Mouse (Mus musculus) adrenal gland, adult 18-20 months (tissue): ENCODE results near the gene Ttc21a. TPM values are rescaled to one million over a fixed set of nuclear protein-coding genes. Genes with fewer than 3 reads are reported as not detected.

ENCODE experiments used
- DNase-seq, 2 experiments: peaks; one replicate each; pipeline ENCODE4 v3.0.0; 2021 to 2022; ENCODE audit warnings: low spot score in 2 of 2
- total RNA-seq, 2 experiments: library from RNA; stranded (reverse); gene quantifications; 1 replicate in 1 of 2; 2 replicates in 1 of 2; pipeline ENCODE4 v1.2.3; 2021

Gene Ttc21a
- total RNA-seq, 2 experiments from 2014 or later = 0.43 TPM; not detected in 1

- DNase-seq = no peak
Observed at GRCm38 (mm10) chr9:119974609-119975008, 37.2 kb downstream of the Ttc21a start.

DNA sequence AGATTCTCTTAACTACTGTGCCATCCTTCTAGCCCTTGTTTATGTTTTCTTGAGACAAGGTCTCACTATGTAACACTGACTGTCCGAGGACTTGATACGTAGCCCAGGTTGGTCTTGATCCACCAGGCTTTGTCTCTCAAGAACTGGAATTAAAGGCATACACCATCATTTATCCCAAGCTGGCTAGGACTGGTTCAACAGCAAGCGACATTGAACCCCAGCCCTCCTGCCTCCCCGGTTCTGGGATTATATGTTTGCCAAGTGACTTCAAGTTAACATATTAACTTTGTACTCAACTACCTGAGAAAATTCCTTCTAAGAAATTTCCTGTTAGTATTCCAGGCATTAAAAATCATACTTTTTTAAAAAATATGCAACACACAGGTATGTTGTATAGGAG is 37.9 kb downstream of the Ttc21a start:
- DNase-seq = no peak

DNA sequence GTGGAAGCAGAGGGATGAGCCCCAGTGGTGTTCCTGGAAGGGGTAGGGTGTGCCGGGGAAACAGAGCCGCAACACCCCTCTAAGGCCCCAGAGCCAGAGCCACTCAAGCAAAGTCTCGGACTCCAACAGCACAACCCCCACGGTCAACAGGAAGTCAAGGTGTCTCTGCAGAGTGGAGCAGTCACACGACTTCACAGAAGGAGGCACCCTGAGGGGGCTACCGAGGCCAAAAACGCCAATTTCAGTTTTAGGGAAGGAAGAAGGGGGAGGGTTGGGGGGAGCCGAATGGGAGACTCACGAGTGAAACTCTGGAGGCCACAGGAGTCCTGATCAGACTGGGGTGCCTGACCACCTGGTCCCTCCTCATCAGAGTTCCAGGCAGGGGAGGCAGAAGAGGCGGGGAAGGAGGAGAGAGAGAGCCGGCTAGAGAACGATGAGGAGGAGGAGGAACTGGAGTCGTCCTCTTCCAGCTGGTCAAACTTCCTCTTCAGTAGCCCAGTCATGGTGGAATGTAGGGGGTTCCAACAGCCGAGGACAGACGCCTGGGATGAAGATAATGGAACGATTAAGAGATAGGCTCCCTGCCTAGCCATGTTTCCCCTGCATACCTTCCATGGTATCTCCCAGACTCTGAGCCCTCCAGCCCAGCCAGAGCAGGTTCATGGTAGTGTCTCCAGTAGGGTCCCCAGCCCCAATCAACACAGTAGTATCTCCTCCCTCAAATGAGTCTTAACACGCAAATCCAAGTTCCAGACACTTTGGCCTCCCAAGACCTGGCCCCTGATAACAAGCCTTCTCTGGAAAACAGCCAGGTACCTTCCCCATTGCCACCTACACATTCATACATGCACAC is 39.5 kb downstream of the Ttc21a start:
- DNase-seq = no peak

- DNase-seq = no peak
Observed at GRCm38 (mm10) chr9:119977557-119978060, 40.2 kb downstream of the Ttc21a start.

- no peak for DNase-seq
Observed at GRCm38 (mm10) chr9:119978151-119978810, 40.9 kb downstream of the Ttc21a start.

DNA sequence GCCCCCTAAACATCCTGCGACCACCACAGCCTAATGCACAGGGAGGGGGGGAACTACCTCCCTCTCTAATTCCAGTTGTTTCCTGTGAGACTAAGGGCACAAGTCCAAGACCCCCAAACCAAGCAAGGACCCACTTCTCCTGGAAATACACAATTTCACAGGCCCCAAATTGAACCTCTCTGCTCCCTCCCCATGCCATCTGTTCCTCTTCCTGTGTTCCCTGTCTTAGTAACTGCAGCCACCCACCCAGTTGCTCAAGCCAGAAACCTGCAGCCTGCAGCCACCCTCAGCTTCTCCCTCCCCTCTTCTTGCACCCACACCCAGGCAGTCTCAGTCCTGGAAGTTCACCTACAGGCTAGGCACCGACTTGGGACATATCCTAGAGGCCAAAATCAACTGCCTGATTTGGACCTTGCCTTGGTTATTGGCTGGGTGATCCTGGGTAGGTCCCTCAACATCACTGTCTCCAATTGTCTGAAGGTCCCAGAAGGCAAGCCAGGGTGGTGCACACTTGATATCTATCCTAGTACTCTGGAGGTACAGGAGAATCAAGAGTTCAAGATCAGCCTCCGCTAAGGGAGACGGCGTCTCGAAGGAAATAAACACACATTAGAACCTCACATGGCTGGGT is 41.5 kb downstream of the Ttc21a start:
- no peak for DNase-seq

DNA sequence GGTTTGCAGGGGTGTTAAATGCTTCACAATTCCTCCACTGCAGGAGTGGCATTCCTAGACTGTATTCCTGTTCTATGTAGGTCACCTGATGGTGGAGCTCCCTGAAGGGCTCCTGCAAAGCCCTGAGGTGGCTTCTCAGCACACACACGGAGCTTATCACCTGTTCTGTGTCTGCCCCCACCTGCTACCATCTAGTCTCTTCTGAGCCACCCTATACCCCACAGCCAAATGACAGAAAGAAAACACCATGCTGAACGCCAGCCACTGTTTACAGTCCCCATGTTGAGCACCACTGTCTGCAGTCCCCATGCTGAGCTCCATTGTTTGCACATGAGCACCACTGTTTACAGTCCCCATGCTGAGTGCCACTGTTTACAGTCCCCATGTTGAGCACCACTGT is 42.3 kb downstream of the Ttc21a start:
- no peak for DNase-seq

DNA sequence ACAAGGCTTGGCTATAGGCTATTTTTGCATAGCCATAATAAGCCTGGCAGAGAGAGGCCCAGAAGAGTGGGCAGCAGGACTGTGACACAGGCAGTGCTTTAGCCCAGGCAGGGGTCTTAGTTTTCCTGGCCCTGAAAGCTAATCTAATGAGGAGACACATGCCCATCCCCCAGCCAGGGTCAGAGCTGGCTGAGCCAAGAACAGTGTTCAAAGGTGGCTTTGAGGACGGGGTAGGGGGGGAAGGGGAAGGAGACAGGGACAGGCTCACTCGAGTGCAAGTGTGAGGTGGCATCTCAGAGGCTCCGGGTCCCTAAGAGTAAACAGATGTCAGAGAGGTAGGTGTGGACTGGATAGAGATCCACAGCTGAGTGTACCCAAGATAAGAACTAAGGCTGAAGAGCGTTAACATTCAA is 43.4 kb downstream of the Ttc21a start:
- DNase-seq = peak in 1 of 2 experiments; percentile 25

DNA sequence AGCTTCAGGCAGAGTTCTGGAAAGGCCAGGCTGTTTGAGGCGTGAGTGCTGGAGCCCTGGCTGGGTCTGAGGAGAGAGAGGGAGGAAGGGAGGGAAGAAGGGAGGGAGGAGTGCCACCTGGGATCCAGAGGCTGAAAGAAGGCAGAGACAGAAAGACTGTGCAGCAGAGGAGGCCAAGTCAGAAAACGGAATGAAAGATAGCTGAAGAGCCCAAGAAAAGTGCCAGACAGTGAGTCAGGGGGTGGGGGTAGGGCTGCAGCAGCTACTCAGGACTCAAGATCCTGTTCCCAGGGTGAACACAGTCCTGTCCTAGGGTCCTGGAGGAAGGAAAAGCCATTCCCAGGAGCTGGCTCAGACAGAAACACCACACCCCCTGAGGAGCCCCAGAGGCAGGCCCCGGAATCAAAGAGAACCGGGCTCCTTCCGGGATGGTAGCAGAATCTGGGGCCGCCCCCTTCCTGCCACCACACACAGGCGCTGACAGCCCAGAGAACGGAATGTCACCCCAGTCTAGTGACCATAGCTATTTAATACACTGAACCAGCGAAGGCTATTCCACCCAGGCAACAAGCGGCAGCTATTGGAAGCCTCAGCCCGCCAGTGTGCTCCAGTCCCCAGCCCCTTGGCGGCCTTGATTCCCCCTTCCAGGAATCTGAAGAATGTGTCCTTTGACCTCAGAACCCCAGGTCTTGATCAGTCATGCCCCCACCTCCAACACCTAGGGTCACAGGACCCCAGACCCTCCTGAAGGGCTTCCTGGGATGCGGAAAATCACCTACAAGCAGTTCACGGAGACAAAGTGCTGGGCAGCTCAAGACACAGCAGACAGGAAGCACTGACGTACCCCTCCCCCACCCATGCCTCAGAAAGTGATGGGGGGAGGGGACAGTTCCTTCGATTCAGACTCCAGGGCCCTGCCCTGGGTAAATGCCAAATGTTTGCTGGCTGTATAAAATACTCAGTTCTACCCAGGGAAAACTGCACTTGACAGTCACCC is 44.1 kb downstream of the Ttc21a start:
- DNase-seq = peak; percentile 62 to 67

- peak; percentile 39 to 47 for DNase-seq
Observed at GRCm38 (mm10) chr9:119982241-119982811, 44.9 kb downstream of the Ttc21a start.

GRCm38 (mm10) chr9:119982956-119983551 is 45.6 kb downstream of the Ttc21a start:
- peak; percentile 68 to 73 for DNase-seq

GRCm38 (mm10) chr9:119983585-119984535 is 46.5 kb downstream of the Ttc21a start:
- DNase-seq = peak; percentile 95 to 96

DNA sequence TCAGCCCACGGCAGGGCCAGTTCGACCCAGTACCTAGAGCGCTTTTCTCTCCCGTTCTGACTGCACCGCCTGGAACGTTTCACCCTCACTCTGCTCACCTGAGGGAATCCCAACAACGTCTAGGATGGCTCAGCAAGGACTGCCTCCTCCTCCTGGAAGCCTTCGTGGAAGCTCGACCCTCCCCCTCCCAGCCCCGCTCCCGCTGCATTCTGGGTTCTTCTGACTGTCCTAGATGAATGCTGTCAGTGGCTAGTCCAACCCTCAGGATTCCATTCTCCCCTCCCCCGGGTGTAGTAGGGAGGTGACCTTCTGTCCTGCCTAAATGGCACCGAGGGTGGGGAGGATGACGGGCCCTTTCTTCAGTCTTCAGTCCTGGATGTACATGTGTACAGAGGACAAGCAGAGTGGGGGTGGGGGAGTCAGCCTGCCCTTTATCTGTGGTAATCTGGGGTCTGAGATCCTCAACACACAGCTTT is 47.2 kb downstream of the Ttc21a start, which contains the start of gene Csrnp1:
Gene Csrnp1 (minus strand): TSS at position 123 of the 476 bp plus-strand sequence.
- no peak for DNase-seq

GRCm38 (mm10) chr9:119985881-119986574 is 48.6 kb downstream of the Ttc21a start:
- DNase-seq = no peak

DNA sequence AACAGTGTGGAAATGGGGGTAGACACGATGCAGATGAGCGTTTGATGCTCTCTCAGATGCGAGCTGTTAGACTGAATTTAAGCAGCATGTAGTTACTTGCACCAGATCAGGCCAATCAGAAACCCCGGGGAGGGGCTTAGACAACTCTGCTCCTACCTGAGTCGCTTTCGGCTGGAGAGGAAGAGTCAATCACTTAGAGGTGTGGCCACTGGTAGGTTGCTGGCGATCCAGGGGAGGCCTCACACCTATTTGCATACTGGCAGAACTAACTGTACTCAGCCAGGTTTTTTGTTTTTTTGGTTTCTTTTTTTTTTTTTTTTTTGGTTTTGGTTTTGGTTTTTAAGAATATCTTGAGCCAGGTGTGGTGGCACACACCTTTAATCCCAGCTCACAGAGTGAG is 50.9 kb downstream of the Ttc21a start:
- no peak for DNase-seq

DNA sequence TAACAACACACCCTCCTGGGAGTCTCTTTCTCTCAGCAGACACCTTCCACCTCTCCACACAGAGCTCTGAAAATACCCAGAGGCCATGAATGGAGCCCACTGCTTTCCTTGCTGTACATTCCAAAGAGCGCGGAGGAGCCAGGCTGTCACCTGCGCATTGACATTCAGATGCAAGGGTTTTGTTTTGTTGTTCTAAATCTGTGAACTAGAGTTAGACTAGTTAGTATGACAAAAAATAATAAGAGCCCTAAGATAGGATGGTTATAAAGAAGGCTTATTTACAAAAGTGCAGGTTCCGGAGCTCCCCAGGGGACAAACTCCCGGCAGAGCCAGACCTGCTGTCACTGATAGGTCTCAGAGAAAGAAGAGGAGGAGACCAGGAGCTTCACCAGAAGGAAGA is 53.9 kb downstream of the Ttc21a start:
- no peak for DNase-seq

DNA sequence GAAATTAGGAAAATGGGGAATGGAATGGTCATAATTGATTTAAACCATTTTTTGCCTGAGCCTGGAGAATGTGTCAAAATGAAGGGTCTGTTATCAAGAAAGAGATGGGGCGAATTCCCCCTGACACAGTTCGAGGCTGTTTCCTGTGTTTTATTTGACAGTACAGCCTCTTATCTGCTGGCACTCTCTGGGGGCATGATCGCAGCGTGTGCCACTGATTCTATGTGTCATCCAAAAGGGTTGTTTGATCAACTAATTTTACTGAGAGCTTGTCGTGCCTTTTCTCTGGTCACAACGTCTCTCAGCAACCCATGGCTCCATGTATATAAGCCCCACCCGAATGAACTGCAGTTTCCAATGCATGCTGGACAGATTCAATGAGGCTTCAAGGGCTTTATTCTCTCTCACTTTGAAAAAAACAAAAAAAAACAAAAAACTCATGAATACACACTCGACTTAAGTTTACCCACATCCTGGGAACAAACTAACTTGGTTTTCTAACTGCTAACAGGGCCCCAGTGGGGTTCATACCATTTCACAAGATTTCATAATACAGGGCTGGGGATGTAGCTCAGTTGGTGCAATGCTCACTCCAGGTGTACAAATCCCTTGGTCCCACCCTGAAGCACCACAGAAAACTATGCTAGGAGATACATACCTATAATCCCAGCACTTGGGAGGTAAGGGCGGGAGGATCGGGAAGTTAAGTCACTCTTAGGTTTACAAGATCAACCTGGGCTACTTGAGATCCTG is 55.9 kb downstream of the Ttc21a start:
- DNase-seq = no peak
